Mouse (Mus musculus) testis, adult 2 months (tissue): ENCODE results near the gene Trem2. TPM values are rescaled to one million over a fixed set of nuclear protein-coding genes. Genes with fewer than 3 reads are reported as not detected.
"Not testable (repeated sequence)": the region's sequence is repeated elsewhere in the genome, so short reads cannot be mapped to it uniquely, and the experiment has no call there.

ENCODE experiments used
- H3K27ac ChIP-seq: fragments of 200-500 bp; 2 replicates; pipeline ENCODE4 v1.5.1; 2012; ENCODE audit warnings: low read depth, low read length; ENCODE audit not compliant: control insufficient read depth, insufficient read depth
- H3K27me3 ChIP-seq: fragments of 200-500 bp; 2 replicates; pipeline ENCODE4 v1.6.1; 2012; ENCODE audit warnings: mild to moderate bottlenecking, low read length, moderate library complexity; ENCODE audit not compliant: control insufficient read depth, insufficient read depth
- H3K36me3 ChIP-seq: fragments of 200-500 bp; 2 replicates; pipeline ENCODE4 v1.6.1; 2012; ENCODE audit warnings: mild to moderate bottlenecking, low read length; ENCODE audit not compliant: control insufficient read depth, insufficient read depth
- H3K4me1 ChIP-seq: fragments of 200-500 bp; 2 replicates; pipeline ENCODE4 v1.6.1; 2012; ENCODE audit warnings: low read length; ENCODE audit not compliant: control insufficient read depth, insufficient read depth
- H3K4me3 ChIP-seq: fragments of 200-500 bp; 2 replicates; pipeline ENCODE4 v1.5.1; 2012; ENCODE audit warnings: low read depth, mild to moderate bottlenecking, low read length, moderate library complexity, mixed read lengths; ENCODE audit not compliant: control insufficient read depth
- CTCF ChIP-seq: fragments of 200-500 bp; IDR thresholded peaks from 2 replicates; pipeline ENCODE4 v1.5.1; 2012; ENCODE audit warnings: low read depth, mild to moderate bottlenecking, inconsistent platforms, low read length, moderate library complexity; ENCODE audit not compliant: control insufficient read depth, insufficient read depth, insufficient replicate concordance
- POLR2A ChIP-seq: fragments of 200-500 bp; IDR thresholded peaks from 2 replicates; pipeline ENCODE4 v1.6.1; 2012; ENCODE audit warnings: low read depth, mild to moderate bottlenecking, inconsistent platforms, low read length, moderate library complexity; ENCODE audit not compliant: control insufficient read depth
- polyA plus RNA-seq: library from polyadenylated mRNA; depleted of rRNA; stranded (reverse); fragments of >200 nt; gene quantifications from 2 replicates; pipeline ENCODE4 v1.2.3, GENCODE M21; 2012

Trem2 gene
- polyA plus RNA-seq, 1 experiment = 1.3 TPM

GRCm38 (mm10) chr17:48350681-48351193 lies 4.5 kb downstream of the Trem2 start:
- H3K27me3 ChIP-seq = no peaks in the 10 kb centered on the region

DNA sequence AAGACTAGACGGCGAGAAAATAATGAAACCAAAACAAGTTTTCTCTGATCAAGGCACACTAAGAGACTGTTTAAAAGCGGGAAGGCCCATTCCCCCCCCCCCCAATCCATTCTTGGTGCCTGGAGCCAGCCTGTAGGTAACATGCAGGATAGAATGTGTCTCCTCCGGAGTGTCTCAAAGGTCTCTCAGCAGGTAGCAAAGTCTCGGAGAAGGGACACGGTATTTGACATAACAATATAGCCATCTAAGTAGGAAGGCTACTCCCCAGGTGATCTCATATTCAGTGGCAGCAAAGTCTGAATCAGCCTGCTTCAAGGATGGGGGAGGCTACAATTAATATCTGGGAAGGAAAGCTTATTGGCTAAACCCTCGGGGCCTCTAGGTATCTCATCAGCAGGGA lies 6.8 kb downstream of the Trem2 start:
- H3K4me1 ChIP-seq, H3K36me3 ChIP-seq, H3K27me3 ChIP-seq, H3K4me3 ChIP-seq, H3K27ac ChIP-seq: not testable (repeated sequence)

More at GRCm38 (mm10) chr17:48350681-48351193, 4.5 kb downstream of the Trem2 start:
- H3K27ac ChIP-seq = no peak overlapping the region
- no peaks in the 10 kb centered on the region for H3K4me1 ChIP-seq
- no peak for TF ChIP-seq POLR2A
- no peak for TF ChIP-seq CTCF
- H3K36me3 ChIP-seq = no peaks in the 10 kb centered on the region
- no peak overlapping the region for H3K4me3 ChIP-seq

- no peak overlapping the region for H3K4me3 ChIP-seq
- no peak for TF ChIP-seq CTCF
- TF ChIP-seq POLR2A = no peak
- H3K27ac ChIP-seq = no peak overlapping the region
- H3K27me3 ChIP-seq = no peaks in the 10 kb centered on the region
- H3K36me3 ChIP-seq = no peaks in the 10 kb centered on the region
- H3K4me1 ChIP-seq = no peaks in the 10 kb centered on the region
These were observed 9.6 kb downstream of the Trem2 start for GRCm38 (mm10) chr17:48355822-48356221.

GRCm38 (mm10) chr17:48357892-48358291 lies 11.7 kb downstream of the Trem2 start:
- no peaks in the 10 kb centered on the region for H3K27me3 ChIP-seq
- H3K4me3 ChIP-seq = no peak overlapping the region
- no peaks in the 10 kb centered on the region for H3K4me1 ChIP-seq
- H3K36me3 ChIP-seq = no peaks in the 10 kb centered on the region
- H3K27ac ChIP-seq = no peak overlapping the region
- TF ChIP-seq CTCF (no peak), POLR2A (no peak)

DNA sequence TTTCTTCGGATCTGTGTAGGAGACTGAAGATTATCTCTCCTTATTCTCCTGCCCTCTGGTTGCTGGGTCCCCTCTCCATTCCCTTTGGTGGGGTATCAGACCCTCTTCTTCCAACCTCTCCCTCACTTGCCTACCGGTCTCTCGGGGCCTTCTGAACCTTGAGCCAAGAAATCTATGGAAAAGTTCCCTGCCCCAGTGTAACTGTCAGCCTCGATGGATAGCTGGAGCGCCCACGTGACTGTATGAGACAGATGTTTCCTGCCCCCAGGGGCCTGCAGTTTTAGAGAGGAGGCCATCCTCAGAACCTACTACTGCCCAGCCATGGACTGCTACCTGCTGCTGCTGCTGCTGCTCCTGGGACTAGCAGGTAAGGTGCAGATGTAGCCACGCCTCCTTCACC lies 13.4 kb downstream of the Trem2 start, which contains the start of gene Treml1:
Gene Treml1, plus strand, starts transcription at position 301 of the 400 bp plus-strand sequence.
- H3K36me3 ChIP-seq = no peaks in the 10 kb centered on the region
- TF ChIP-seq CTCF (no peak), POLR2A (no peak)
- H3K4me3 ChIP-seq = no peak within 1 kb of the TSS
- no peaks in the 10 kb centered on the region for H3K4me1 ChIP-seq
- H3K27ac ChIP-seq = no peak within 1 kb of the TSS
- H3K27me3 ChIP-seq = no peaks in the 10 kb centered on the region

- H3K27ac ChIP-seq = no peak overlapping the region
- peaks cover 4% of the 10 kb centered on the region; the same call in 1 of the 2 replicates for H3K4me1 ChIP-seq
- TF ChIP-seq POLR2A (no peak), CTCF (no peak)
- H3K4me3 ChIP-seq = no peak overlapping the region
- H3K36me3 ChIP-seq = no peaks in the 10 kb centered on the region
- no peaks in the 10 kb centered on the region for H3K27me3 ChIP-seq
These were observed 14.3 kb downstream of the Trem2 start for GRCm38 (mm10) chr17:48360462-48360861.

DNA sequence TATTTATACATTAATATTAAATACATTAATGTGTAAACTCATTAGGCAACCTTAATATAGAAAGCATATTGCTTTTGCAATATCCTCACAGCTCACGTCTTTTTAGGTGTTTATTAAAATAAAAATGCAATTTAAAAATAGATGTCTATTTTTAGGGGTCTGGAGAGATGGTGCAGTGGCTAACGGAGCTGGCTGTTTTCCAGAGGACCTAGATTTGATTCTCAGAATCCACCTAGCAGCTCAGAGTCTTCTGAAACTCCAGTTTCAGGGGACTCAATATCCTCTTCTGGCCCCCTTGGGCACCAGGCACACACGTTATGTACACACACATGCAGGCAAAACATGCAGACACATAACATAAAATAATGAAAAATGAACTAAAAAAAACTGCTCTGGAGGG lies 16.1 kb downstream of the Trem2 start:
- no peak for TF ChIP-seq POLR2A
- no peak for TF ChIP-seq CTCF
- peaks cover 4% of the 10 kb centered on the region; the same call in 1 of the 2 replicates for H3K4me1 ChIP-seq
- no peaks in the 10 kb centered on the region for H3K27me3 ChIP-seq
- no peak overlapping the region for H3K27ac ChIP-seq
- no peaks in the 10 kb centered on the region for H3K36me3 ChIP-seq
- H3K4me3 ChIP-seq = no peak overlapping the region

GRCm38 (mm10) chr17:48362966-48363365 lies 16.8 kb downstream of the Trem2 start:
- H3K27me3 ChIP-seq = no peaks in the 10 kb centered on the region
- no peak for TF ChIP-seq CTCF
- no peak for TF ChIP-seq POLR2A
- peaks cover 4% of the 10 kb centered on the region; the same call in 1 of the 2 replicates for H3K4me1 ChIP-seq
- no peak overlapping the region for H3K4me3 ChIP-seq
- H3K36me3 ChIP-seq = no peaks in the 10 kb centered on the region
- no peak overlapping the region for H3K27ac ChIP-seq
